Mouse (Mus musculus): ENCODE measurements around the gene Kti12. TPM values are rescaled to one million over a fixed set of nuclear protein-coding genes. Genes with fewer than 3 reads are reported as not detected.

Gene Kti12
- total RNA-seq (2021), result 10 to 100 TPM; 25.4 to 25.5 TPM
- long read RNA-seq, experiment 1, transcript Kti12-201 (1 exons, 1,629 nt), result major isoform, 32 of 32 reads
- long read RNA-seq, experiment 1, partial matches to known transcripts, result 0 of 32 reads
- long read RNA-seq, experiment 1, other reads (novel, unspliced or antisense), result 0 of 32 reads
- long read RNA-seq, experiment 2, transcript Kti12-201 (1 exons, 1,629 nt), result major isoform, 20 of 20 reads
- long read RNA-seq, experiment 2, partial matches to known transcripts, result 0 of 20 reads
- long read RNA-seq, experiment 2, other reads (novel, unspliced or antisense), result 0 of 20 reads

GRCm38 (mm10) chr4:108847715-108848504 lies at the start of gene Kti12:
Gene Kti12 (plus strand): TSS chr4:108847785.
- peak; percentile 89 to 93 for DNase-seq

- DNase-seq, result peak; percentile 68 to 93
Measured at GRCm38 (mm10) chr4:108798083-108798830, 49.3 kb upstream of the Kti12 start.

GRCm38 (mm10) chr4:108803535-108803934 lies 44.0 kb upstream of the Kti12 start:
- DNase-seq, result no peak

- no peak for DNase-seq
Measured at GRCm38 (mm10) chr4:108811142-108811541, 36.4 kb upstream of the Kti12 start.

GRCm38 (mm10) chr4:108811550-108811949 lies 36.0 kb upstream of the Kti12 start:
- no peak for DNase-seq

GRCm38 (mm10) chr4:108825677-108826076 lies 21.9 kb upstream of the Kti12 start:
- no peak for DNase-seq

- no peak for DNase-seq
Measured at GRCm38 (mm10) chr4:108826096-108826495, 21.5 kb upstream of the Kti12 start.

GRCm38 (mm10) chr4:108826643-108827042 lies 20.9 kb upstream of the Kti12 start:
- no peak for DNase-seq

GRCm38 (mm10) chr4:108830698-108831097 lies 16.9 kb upstream of the Kti12 start:
- DNase-seq, result no peak

GRCm38 (mm10) chr4:108832916-108833827 lies 14.4 kb upstream of the Kti12 start, which contains the start of gene Btf3l4:
Gene Btf3l4 (minus strand): TSS chr4:108833614.
- peak; percentile 90 to 94 for DNase-seq

- no peak for DNase-seq
Measured at GRCm38 (mm10) chr4:108833828-108834114, 13.8 kb upstream of the Kti12 start.

GRCm38 (mm10) chr4:108834115-108834970 lies 13.2 kb upstream of the Kti12 start, which contains the start of gene Txndc12:
Gene Txndc12 (plus strand): TSS chr4:108834601.
- DNase-seq, result peak; percentile 92 to 93

GRCm38 (mm10) chr4:108834971-108835311 lies 12.6 kb upstream of the Kti12 start:
- DNase-seq, result peak in 1 of 2 experiments; percentile 11

GRCm38 (mm10) chr4:108835496-108835895 lies 12.1 kb upstream of the Kti12 start:
- no peak for DNase-seq

GRCm38 (mm10) chr4:108838031-108838430 lies 9.6 kb upstream of the Kti12 start:
- DNase-seq, result peak; percentile 44 to 48

- no peak for DNase-seq
Measured at GRCm38 (mm10) chr4:108841920-108842578, 5.5 kb upstream of the Kti12 start.

- no peak for DNase-seq
Measured at GRCm38 (mm10) chr4:108843336-108843735, 4.2 kb upstream of the Kti12 start.

GRCm38 (mm10) chr4:108845824-108846569 lies 1.6 kb upstream of the Kti12 start:
- no peak for DNase-seq

- DNase-seq, result no peak
Measured at GRCm38 (mm10) chr4:108848505-108848848, 892 bp downstream of the Kti12 start, which contains the start of gene A730015C16Rik. Gene A730015C16Rik (minus strand): TSS chr4:108848619.
